Mouse (Mus musculus): ENCODE data around the gene Ccdc146. TPM values are rescaled to one million over a fixed set of nuclear protein-coding genes. Genes with fewer than 3 reads are reported as not detected.

The Ccdc146 gene
- polyA plus RNA-seq, 1 experiment from 2014 or later: 1.5 TPM

- no peaks in the 10 kb centered on the region for H3K27me3 ChIP-seq
Observed at GRCm38 (mm10) chr5:21254731-21255525, 169.5 kb downstream of the Ccdc146 start.

GRCm38 (mm10) chr5:21248834-21249233, 175.6 kb downstream of the Ccdc146 start:
- H3K27ac ChIP-seq: no peak overlapping the region
- no peak for ATAC-seq (ENCODE audit: borderline replicate concordance, extremely low read depth, low FRiP score, low TSS enrichment)
- no peaks in the 10 kb centered on the region for H3K36me3 ChIP-seq
- no peaks in the 10 kb centered on the region for H3K27me3 ChIP-seq
- no peaks in the 10 kb centered on the region for H3K4me1 ChIP-seq
- H3K4me3 ChIP-seq: no peak overlapping the region
- H3K4me2 ChIP-seq: no peak overlapping the region
- H3K9ac ChIP-seq: no peak overlapping the region
- 50% methylated on average over 5 of the region's 5 CpGs for WGBS
- no peaks in the 10 kb centered on the region for H3K9me3 ChIP-seq

More at GRCm38 (mm10) chr5:21254731-21255525, 169.5 kb downstream of the Ccdc146 start:
- no peaks in the 10 kb centered on the region for H3K4me1 ChIP-seq
- WGBS: 76% methylated on average over 12 of the region's 12 CpGs
- no peak for ATAC-seq (ENCODE audit: borderline replicate concordance, extremely low read depth, low FRiP score, low TSS enrichment)
- H3K4me3 ChIP-seq: no peak overlapping the region
- no peaks in the 10 kb centered on the region for H3K36me3 ChIP-seq
- no peak overlapping the region for H3K4me2 ChIP-seq
- H3K27ac ChIP-seq: no peak overlapping the region
- H3K9ac ChIP-seq: no peak overlapping the region
- no peaks in the 10 kb centered on the region for H3K9me3 ChIP-seq

GRCm38 (mm10) chr5:21247916-21248315, 176.6 kb downstream of the Ccdc146 start:
- Histone ChIP-seq H3K4me2 (no peak overlapping the region), H3K27me3 (no peaks in the 10 kb centered on the region), H3K4me3 (no peak overlapping the region), H3K9ac (no peak overlapping the region), H3K4me1 (no peaks in the 10 kb centered on the region), H3K36me3 (no peaks in the 10 kb centered on the region), H3K9me3 (no peaks in the 10 kb centered on the region), H3K27ac (no peak overlapping the region)
- WGBS: 44% methylated on average over 2 of the region's 2 CpGs
- ATAC-seq (ENCODE audit: borderline replicate concordance, extremely low read depth, low FRiP score, low TSS enrichment): no peak

- no peak for ATAC-seq (ENCODE audit: borderline replicate concordance, extremely low read depth, low FRiP score, low TSS enrichment)
- no peaks in the 10 kb centered on the region for H3K4me1 ChIP-seq
- no peak overlapping the region for H3K4me2 ChIP-seq
- WGBS: 72% methylated on average over 6 of the region's 6 CpGs
- H3K27me3 ChIP-seq: no peaks in the 10 kb centered on the region
- H3K9ac ChIP-seq: no peak overlapping the region
- no peak overlapping the region for H3K27ac ChIP-seq
- no peaks in the 10 kb centered on the region for H3K9me3 ChIP-seq
- H3K4me3 ChIP-seq: no peak overlapping the region
- no peaks in the 10 kb centered on the region for H3K36me3 ChIP-seq
Observed at GRCm38 (mm10) chr5:21246794-21247193, 177.7 kb downstream of the Ccdc146 start.

GRCm38 (mm10) chr5:21245241-21245640, 179.2 kb downstream of the Ccdc146 start:
- H3K9ac ChIP-seq: no peak overlapping the region
- 74% methylated on average over 1 of the region's 1 CpGs for WGBS
- no peak overlapping the region for H3K4me2 ChIP-seq
- H3K4me1 ChIP-seq: no peaks in the 10 kb centered on the region
- no peaks in the 10 kb centered on the region for H3K36me3 ChIP-seq
- no peak overlapping the region for H3K4me3 ChIP-seq
- no peak for ATAC-seq (ENCODE audit: borderline replicate concordance, extremely low read depth, low FRiP score, low TSS enrichment)
- no peaks in the 10 kb centered on the region for H3K27me3 ChIP-seq
- H3K27ac ChIP-seq: no peak overlapping the region
- H3K9me3 ChIP-seq: no peaks in the 10 kb centered on the region

- Histone ChIP-seq H3K36me3 (no peaks in the 10 kb centered on the region), H3K9me3 (no peaks in the 10 kb centered on the region), H3K4me2 (no peak overlapping the region), H3K4me1 (no peaks in the 10 kb centered on the region), H3K9ac (no peak overlapping the region), H3K4me3 (no peak overlapping the region), H3K27me3 (no peaks in the 10 kb centered on the region), H3K27ac (no peak overlapping the region)
- no peak for ATAC-seq (ENCODE audit: borderline replicate concordance, extremely low read depth, low FRiP score, low TSS enrichment)
- 83% methylated on average over 1 of the region's 1 CpGs for WGBS
Observed at GRCm38 (mm10) chr5:21244575-21244974, 179.9 kb downstream of the Ccdc146 start.

Other genes starting within 250 kb of the Ccdc146 start
- gene Gsap, start 238.4 kb downstream of the Ccdc146 start, polyA plus RNA-seq (2015; fragmentation: Nextera tagmentation; extraction: Ambion mirVana): 2.8 and 3.2 TPM in 2 replicates
- 4.6 and 5.8 TPM in 2 replicates for gene Fgl2, start 52.0 kb downstream of the Ccdc146 start, polyA plus RNA-seq (2015; fragmentation: Nextera tagmentation; extraction: Ambion mirVana)
- gene Fam185a, start 281 bp upstream of the Ccdc146 start, polyA plus RNA-seq (2015; fragmentation: Nextera tagmentation; extraction: Ambion mirVana): 5.5 and 6.0 TPM in 2 replicates
- gene Lrrc17, start 118.9 kb upstream of the Ccdc146 start, polyA plus RNA-seq (2015; fragmentation: Nextera tagmentation; extraction: Ambion mirVana): 54.0 and 55.0 TPM in 2 replicates
- gene Fbxl13, start 221.0 kb upstream of the Ccdc146 start, polyA plus RNA-seq (2015; fragmentation: Nextera tagmentation; extraction: Ambion mirVana): 0.72 and 0.91 TPM in 2 replicates
- 41.8 and 42.8 TPM in 2 replicates for gene Armc10, start 221.1 kb upstream of the Ccdc146 start, polyA plus RNA-seq (2015; fragmentation: Nextera tagmentation; extraction: Ambion mirVana)

All from lung, embryonic 15.5 days (tissue).